Mouse (Mus musculus): ENCODE measurements at regions not wholly inside any gene's neighbourhood (a gene's known extent, or its start where the extent isn't known, plus 50 kb on each side); places are given as distances from the start of the nearest gene placed in this dataset.
A peak's percentile ranks its signal among the peaks of the same experiment; 100 is the strongest.

DNA sequence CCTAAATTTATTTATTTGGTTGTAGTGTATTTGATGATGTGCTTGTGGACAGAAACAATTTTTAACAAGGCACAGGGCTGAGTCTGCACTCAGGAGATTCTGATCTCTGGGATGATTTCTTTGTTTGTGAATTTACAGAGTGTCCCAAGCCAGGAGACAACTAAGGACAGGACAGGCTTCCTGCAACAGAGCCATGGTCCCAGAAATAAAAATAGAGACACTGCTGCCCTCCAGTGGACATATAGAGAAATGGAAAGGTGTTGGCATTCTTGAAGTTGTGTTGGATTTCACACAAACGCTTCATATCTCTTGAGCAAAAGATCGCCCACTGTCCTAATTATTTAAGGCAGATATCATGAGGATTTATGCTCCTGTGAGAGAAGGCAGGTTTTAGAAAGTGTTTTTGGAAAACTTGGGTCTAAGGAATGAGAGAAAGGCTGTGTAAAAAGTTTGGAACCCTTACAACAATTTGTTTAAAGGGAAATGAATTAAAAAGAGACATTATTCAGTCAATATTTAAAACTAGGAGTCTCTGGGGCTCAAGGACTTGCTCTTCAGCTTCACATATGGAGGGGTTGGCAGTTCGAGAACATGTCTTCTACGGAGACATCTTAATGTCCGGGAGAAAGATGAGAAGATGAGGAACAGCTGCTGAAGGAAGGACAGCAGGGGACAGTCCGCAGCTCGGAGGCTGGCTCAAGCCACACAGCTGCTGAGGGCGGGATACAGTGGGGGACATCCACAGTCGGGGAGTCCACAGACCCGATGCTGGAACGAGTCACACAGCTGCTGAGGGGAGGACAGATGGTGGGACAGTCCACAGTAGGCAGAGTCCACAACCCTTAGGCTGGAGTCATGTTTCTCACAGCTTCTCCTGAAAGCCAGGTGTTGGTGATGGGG lies 263.5 kb downstream of the Ankrd50 start:
- no peak for DNase-seq (ENCODE audit: low spot score)

GRCm38 (mm10) chr3:38209081-38209480 lies 275.6 kb downstream of the Ankrd50 start:
- no peak for DNase-seq (ENCODE audit: low spot score)

- no peak for DNase-seq (ENCODE audit: low spot score)
Measured at GRCm38 (mm10) chr3:38207867-38208266, 276.8 kb downstream of the Ankrd50 start.

- DNase-seq (ENCODE audit: low spot score), result peak; percentile 35
Measured at GRCm38 (mm10) chr3:38201861-38202656, 282.6 kb downstream of the Ankrd50 start.

GRCm38 (mm10) chr3:38194001-38194400 lies 290.6 kb downstream of the Ankrd50 start:
- no peak for DNase-seq (ENCODE audit: low spot score)

DNA sequence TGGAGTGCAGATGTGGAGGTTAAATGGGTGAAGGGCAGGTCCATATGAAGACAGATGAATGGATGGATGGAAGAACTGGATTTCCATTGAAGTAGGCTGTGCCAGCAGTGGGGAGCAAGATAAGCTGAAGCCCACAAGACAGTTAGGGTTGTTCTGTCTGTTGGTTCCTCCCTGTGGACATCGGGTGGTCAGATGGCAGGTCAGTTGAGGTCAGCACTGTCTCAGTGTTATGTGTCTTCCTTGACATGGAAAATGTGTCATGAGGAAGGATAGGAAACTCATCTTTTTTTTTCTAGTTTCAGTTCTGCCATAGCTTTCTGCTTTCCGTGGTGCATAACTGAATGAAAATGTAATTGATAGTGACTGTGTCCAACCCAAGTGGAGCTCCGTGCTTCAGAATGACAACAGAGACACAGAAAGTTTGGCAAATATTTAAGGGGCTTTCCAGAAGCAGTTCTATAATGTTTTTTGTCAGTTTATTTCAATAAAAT lies 297.2 kb downstream of the Ankrd50 start:
- DNase-seq (ENCODE audit: low spot score), result no peak

DNA sequence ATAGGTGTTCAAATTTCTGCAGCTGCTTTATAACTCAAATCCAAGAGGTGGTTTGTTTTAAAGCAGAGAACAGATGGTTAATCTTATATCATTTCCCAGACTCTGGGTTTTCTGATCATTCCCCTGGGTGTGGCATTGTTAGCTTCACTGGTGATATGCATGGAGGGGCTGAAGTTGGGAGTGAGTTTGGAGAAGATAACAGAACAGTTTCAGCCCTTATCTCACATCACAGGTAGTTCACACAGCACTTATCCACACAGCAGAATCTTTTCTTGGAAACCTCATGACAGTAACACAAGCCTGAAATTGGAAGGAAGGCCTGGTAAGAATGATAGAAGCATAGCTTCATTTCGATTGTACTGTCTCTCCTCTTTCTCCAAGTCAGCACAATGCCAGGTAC lies 298.1 kb downstream of the Ankrd50 start:
- no peak for DNase-seq (ENCODE audit: low spot score)

DNA sequence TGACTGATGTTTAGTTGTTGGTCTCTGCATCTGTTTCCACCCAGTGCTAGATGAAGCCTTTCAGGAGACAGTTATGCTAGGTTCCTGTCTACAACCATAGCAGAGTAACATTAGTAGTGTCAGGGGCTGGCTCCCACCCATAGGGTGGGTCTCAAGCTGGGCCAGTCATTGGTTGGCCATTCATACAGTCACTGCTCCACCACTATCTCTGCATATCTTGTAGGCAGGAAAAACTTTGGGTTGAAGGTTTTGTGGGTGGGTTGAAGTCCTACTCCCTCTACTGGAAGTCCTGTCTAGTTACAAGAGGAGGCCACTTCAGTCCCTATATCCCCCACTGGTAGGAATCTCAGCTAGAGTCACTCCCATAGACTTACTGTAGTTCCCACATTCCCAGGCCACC lies 306.3 kb downstream of the Ankrd50 start:
- no peak for DNase-seq (ENCODE audit: low spot score)

DNA sequence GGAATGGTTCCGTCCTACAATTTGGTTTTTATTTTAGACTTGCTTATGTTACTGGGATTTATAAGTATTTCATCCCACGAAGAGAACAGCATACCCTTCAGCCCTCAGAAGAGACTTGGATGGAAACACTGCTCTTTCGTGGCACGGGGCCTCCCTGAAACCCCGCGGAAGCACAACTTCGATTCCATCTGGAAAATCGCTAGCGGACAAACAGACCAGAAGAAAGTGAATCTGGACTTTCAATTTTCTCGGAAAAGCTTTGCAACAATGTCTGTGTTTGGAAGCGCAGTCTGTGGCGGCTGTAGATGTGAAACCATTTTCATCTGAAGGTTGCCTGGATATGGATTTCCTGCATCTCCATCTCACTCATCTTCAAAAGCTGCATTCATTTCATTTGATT lies 308.7 kb downstream of the Ankrd50 start:
- DNase-seq (ENCODE audit: low spot score), result no peak

DNA sequence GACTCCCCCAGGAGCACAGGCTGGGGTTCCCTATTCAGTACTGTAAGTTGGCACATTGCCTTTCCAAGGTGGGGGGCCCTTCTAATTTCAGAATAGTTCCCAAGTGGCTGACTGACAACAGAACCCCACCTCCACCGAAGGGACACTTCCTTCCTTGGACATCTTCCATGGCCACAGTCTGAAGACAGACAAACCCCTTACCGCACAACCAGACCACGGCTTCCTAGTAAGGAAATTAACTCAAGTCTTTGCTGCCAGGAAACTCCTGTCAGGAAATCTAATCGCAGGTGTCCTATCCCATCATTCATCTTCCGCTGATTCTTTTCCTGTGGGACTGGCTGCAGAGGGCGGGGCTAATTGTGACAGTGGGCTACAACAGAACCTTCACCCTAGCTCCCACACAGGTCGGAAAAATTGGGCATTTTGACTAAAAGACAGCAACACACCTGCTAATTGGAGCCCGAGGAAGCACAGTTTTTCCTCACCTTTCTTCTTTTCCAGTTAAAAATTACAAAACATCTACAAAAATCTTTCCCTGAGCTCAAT lies 309.8 kb downstream of the Ankrd50 start:
- no peak for DNase-seq (ENCODE audit: low spot score)

- DNase-seq (ENCODE audit: low spot score), result no peak
Measured at GRCm38 (mm10) chr3:38152408-38152807, 332.2 kb downstream of the Ankrd50 start.

- no peak for DNase-seq (ENCODE audit: low spot score)
Measured at GRCm38 (mm10) chr3:38151821-38152220, 332.8 kb downstream of the Ankrd50 start.

- DNase-seq (ENCODE audit: low spot score), result no peak
Measured at GRCm38 (mm10) chr3:38146663-38147062, 338.0 kb downstream of the Ankrd50 start.

GRCm38 (mm10) chr3:38145444-38145843 lies 339.2 kb downstream of the Ankrd50 start:
- DNase-seq (ENCODE audit: low spot score), result no peak

DNA sequence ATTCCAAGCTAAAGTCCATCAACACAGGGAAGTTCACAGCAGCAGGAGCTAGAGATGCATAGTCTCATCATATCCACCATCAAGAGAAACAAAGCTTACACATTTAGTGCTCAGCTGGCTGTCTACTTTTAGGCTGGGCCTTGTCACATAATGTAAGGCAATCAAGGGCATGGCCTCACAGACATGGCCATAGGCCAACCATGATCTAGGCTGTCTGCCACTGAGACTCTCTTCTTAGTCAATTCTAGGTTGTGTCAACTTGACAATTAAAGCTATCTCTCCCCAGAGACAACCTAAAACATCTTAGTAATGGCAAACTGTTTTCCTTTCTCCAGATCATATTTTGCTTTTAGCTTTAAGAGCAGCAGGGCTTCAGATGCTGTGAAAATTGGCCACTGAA lies 340.0 kb downstream of the Ankrd50 start:
- DNase-seq (ENCODE audit: low spot score), result no peak

- no peak for DNase-seq (ENCODE audit: low spot score)
Measured at GRCm38 (mm10) chr3:38143147-38143883, 341.3 kb downstream of the Ankrd50 start.

DNA sequence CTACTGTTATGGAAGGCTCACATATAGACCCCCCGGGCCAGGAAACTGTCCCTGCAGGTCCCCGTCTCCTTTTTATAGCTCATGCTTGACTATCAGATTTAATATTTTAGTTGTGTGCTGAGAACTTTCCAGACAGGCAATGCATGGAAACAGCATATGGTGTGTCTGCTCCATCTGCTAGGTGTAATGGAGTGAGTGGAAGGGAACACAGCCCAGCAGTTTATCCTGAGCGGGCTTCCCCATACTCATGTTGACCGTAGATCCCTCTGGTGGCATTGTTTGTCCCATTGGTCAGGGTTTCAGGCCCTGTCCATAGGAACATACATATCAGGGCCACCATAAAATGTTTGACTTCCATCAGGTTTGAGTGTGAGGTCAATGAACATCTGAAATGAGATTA lies 345.3 kb downstream of the Ankrd50 start:
- no peak for DNase-seq (ENCODE audit: low spot score)

- no peak for DNase-seq (ENCODE audit: low spot score)
Measured at GRCm38 (mm10) chr3:38138014-38138413, 346.6 kb downstream of the Ankrd50 start.

DNA sequence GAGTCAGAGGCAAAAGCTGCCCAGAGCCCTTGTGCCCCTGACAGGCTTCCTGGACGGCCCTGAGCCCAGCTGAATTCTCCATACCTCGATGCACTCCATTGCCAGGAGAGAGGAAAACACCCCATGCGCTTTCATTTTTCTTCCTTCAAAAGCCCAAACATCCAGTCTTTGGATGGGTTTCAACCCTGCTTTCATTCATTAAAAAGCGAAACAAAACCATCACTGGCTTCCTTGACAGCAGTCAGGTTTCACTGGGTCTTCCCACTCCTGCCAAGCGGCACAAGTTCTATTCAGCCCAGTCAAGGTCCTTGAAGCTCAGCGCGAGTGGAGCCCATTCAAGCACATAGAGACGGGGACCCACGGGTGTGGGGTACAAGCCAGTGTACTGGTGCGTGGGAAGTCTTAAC lies 348.8 kb downstream of the Ankrd50 start:
- DNase-seq (ENCODE audit: low spot score), result no peak

DNA sequence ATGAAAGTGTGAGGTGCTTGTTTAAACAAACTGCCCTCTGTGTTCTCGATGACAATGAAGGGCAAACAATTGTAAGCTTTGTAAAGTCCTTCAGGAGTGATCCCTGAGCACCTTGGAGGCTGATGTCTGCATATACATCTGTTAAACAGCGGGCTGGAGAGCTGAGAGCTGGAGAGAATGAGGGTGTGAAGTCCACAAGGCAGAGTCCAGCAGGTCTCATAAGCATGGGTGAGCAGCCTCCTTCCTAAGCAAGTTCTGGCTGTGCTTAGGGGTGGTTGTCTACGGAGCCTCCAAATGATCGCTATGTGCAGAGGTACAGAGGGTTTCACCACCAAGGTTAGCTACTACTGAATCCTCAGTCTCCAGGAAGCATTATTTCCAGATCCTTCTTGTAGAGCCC lies 350.2 kb downstream of the Ankrd50 start:
- DNase-seq (ENCODE audit: low spot score), result no peak

- no peak for DNase-seq (ENCODE audit: low spot score)
Measured at GRCm38 (mm10) chr3:38131887-38132220, 352.8 kb downstream of the Ankrd50 start.

Data from ovary, postnatal 10 days (tissue).